Mouse (Mus musculus): ENCODE measurements around the gene Kncn.

DNA sequence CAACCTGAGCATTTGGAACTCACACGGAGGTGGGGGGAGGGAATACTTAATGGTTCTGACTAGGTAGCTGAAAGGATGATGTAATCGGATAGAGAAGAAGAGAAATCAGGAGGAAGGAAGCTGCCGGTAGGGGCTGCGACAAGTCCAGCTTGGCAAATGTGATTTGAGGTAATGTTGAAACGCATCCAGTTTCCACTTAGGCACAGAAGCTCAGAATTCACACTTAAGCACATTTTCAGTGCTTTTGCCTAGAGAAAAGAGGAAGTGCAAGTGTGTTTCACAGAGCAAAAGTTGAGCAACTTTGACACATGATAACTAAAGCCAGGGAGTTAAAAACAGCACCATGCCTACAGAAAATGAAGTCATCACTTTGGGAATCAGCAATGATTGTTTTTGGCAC is 36.8 kb upstream of the Kncn start:
- TF ChIP-seq CTCF (IDR thresholded peaks at IDR 0.05; ENCODE audit: borderline replicate concordance, insufficient read depth, low read length), result no peak
- no peak for TF ChIP-seq POLR2A (IDR thresholded peaks at IDR 0.05; ENCODE audit: low read depth, low read length)

All from embryonic fibroblast, embryonic 13.5 days (primary cell).